Mouse (Mus musculus): Measurements from ENCODE around the gene Pnpla1.

Pnpla1 gene

GRCm38 (mm10) chr17:28924957-28925595 is 66.9 kb downstream of the Pnpla1 start:
- no peak for DNase-seq (ENCODE audit: low read depth, low spot score)

GRCm38 (mm10) chr17:28926380-28926779 is 68.2 kb downstream of the Pnpla1 start:
- peak; percentile 55 for DNase-seq (ENCODE audit: low read depth, low spot score)

GRCm38 (mm10) chr17:28926866-28927635 is 68.8 kb downstream of the Pnpla1 start:
- DNase-seq (ENCODE audit: low read depth, low spot score) = peak; percentile 67

GRCm38 (mm10) chr17:28928004-28928403 is 69.8 kb downstream of the Pnpla1 start:
- DNase-seq (ENCODE audit: low read depth, low spot score) = no peak

- no peak for DNase-seq (ENCODE audit: low read depth, low spot score)
Measured at GRCm38 (mm10) chr17:28929369-28929768, 71.2 kb downstream of the Pnpla1 start.

GRCm38 (mm10) chr17:28930392-28931074 is 72.3 kb downstream of the Pnpla1 start:
- peak; percentile 53 for DNase-seq (ENCODE audit: low read depth, low spot score)

GRCm38 (mm10) chr17:28931436-28932211 is 73.4 kb downstream of the Pnpla1 start:
- no peak for DNase-seq (ENCODE audit: low read depth, low spot score)

- no peak for DNase-seq (ENCODE audit: low read depth, low spot score)
Measured at GRCm38 (mm10) chr17:28932274-28932673, 74.1 kb downstream of the Pnpla1 start.

- DNase-seq (ENCODE audit: low read depth, low spot score) = no peak
Measured at GRCm38 (mm10) chr17:28934120-28934916, 76.1 kb downstream of the Pnpla1 start.

- DNase-seq (ENCODE audit: low read depth, low spot score) = no peak
Measured at GRCm38 (mm10) chr17:28936133-28936532, 77.9 kb downstream of the Pnpla1 start.

GRCm38 (mm10) chr17:28936622-28937345 is 78.6 kb downstream of the Pnpla1 start:
- no peak for DNase-seq (ENCODE audit: low read depth, low spot score)
